Mouse (Mus musculus): ENCODE results near the gene Entpd7. TPM values are rescaled to one million over a fixed set of nuclear protein-coding genes. Genes with fewer than 3 reads are reported as not detected.

Entpd7 gene
- polyA plus RNA-seq, 1 experiment from 2014 or later = 12.3 TPM

GRCm38 (mm10) chr19:43731157-43731556 lies 41.7 kb downstream of the Entpd7 start:
- H3K27me3 ChIP-seq = no peaks in the 10 kb centered on the region
- 65% methylated on average over 7 of the region's 7 CpGs for WGBS
- H3K9me3 ChIP-seq (replicated peaks) = no peaks in the 10 kb centered on the region
- H3K4me3 ChIP-seq (replicated peaks) = no peak overlapping the region
- ATAC-seq (replicated peaks; ENCODE audit: low FRiP score) = no peak
- H3K4me2 ChIP-seq = no peak overlapping the region
- H3K4me1 ChIP-seq = 0 out of 2 replicates have a peak, but pooled peaks cover 6% of the 10 kb centered on the region
- no peak overlapping the region for H3K9ac ChIP-seq
- H3K36me3 ChIP-seq = peaks cover 67% of the 10 kb centered on the region
- H3K27ac ChIP-seq = no peak overlapping the region

- peaks cover 91% of the 10 kb centered on the region for H3K36me3 ChIP-seq
- no peak overlapping the region for H3K9ac ChIP-seq
- no peaks in the 10 kb centered on the region for H3K27me3 ChIP-seq
- ATAC-seq (replicated peaks; ENCODE audit: low FRiP score) = no peak
- no peaks in the 10 kb centered on the region for H3K4me1 ChIP-seq
- no peak overlapping the region for H3K4me3 ChIP-seq (replicated peaks)
- WGBS = 96% methylated on average over 10 of the region's 10 CpGs
- H3K9me3 ChIP-seq (replicated peaks) = no peaks in the 10 kb centered on the region
- no peak overlapping the region for H3K4me2 ChIP-seq
- no peak overlapping the region for H3K27ac ChIP-seq
These were observed 48.9 kb downstream of the Entpd7 start for GRCm38 (mm10) chr19:43738409-43738808.

DNA sequence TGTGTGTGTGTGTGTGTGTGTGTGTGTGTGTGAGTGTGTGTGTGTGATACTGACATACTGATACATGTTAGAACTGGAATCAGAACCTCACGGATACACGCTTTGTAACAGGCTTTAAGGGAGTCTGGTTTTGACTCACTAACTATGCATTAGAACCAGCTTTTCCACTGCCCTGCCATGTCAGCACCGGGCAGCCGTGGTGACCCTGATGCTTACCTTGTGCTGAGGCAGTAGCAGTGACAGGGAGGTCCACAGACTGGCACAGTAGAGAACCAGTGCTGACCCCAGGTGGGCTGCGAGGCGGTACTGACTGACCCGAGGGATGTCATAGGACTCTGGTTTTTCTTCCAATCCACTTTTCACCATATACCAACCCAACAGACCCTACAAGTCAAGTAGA lies 53.9 kb downstream of the Entpd7 start:
- no peaks in the 10 kb centered on the region for H3K4me1 ChIP-seq
- H3K9me3 ChIP-seq (replicated peaks) = no peaks in the 10 kb centered on the region
- H3K27me3 ChIP-seq = no peaks in the 10 kb centered on the region
- peaks cover 90% of the 10 kb centered on the region for H3K36me3 ChIP-seq
- H3K27ac ChIP-seq = no peak overlapping the region
- ATAC-seq (replicated peaks; ENCODE audit: low FRiP score) = no peak
- no peak overlapping the region for H3K9ac ChIP-seq
- H3K4me3 ChIP-seq (replicated peaks) = no peak overlapping the region
- no peak overlapping the region for H3K4me2 ChIP-seq
- 96% methylated on average over 7 of the region's 7 CpGs for WGBS

GRCm38 (mm10) chr19:43745740-43746139 lies 56.3 kb downstream of the Entpd7 start:
- 87% methylated on average over 3 of the region's 3 CpGs for WGBS
- Histone ChIP-seq H3K9ac (no peak overlapping the region), H3K9me3 (replicated peaks) (no peaks in the 10 kb centered on the region), H3K27ac (no peak overlapping the region), H3K4me2 (no peak overlapping the region), H3K27me3 (no peaks in the 10 kb centered on the region), H3K4me3 (replicated peaks) (no peak overlapping the region), H3K36me3 (peaks cover 89% of the 10 kb centered on the region), H3K4me1 (no peaks in the 10 kb centered on the region)
- ATAC-seq (replicated peaks; ENCODE audit: low FRiP score) = no peak

- Histone ChIP-seq H3K27ac (no peak overlapping the region), H3K27me3 (no peaks in the 10 kb centered on the region), H3K4me1 (peaks cover 11% of the 10 kb centered on the region), H3K4me2 (no peak overlapping the region), H3K9ac (no peak overlapping the region), H3K9me3 (replicated peaks) (no peaks in the 10 kb centered on the region), H3K4me3 (replicated peaks) (no peak overlapping the region), H3K36me3 (peaks cover 77% of the 10 kb centered on the region)
- ATAC-seq (replicated peaks; ENCODE audit: low FRiP score) = no peak
- WGBS = 84% methylated on average over 4 of the region's 4 CpGs
These were observed 58.4 kb downstream of the Entpd7 start for GRCm38 (mm10) chr19:43747877-43748276.

- Histone ChIP-seq H3K9me3 (replicated peaks) (no peaks in the 10 kb centered on the region), H3K27ac (no peak overlapping the region), H3K36me3 (peaks cover 60% of the 10 kb centered on the region), H3K27me3 (no peaks in the 10 kb centered on the region), H3K4me1 (peaks cover 14% of the 10 kb centered on the region), H3K9ac (no peak overlapping the region), H3K4me2 (no peak overlapping the region), H3K4me3 (replicated peaks) (no peak overlapping the region)
- ATAC-seq (replicated peaks; ENCODE audit: low FRiP score) = no peak
- 94% methylated on average over 2 of the region's 2 CpGs for WGBS
These were observed 60.5 kb downstream of the Entpd7 start for GRCm38 (mm10) chr19:43750008-43750407.

DNA sequence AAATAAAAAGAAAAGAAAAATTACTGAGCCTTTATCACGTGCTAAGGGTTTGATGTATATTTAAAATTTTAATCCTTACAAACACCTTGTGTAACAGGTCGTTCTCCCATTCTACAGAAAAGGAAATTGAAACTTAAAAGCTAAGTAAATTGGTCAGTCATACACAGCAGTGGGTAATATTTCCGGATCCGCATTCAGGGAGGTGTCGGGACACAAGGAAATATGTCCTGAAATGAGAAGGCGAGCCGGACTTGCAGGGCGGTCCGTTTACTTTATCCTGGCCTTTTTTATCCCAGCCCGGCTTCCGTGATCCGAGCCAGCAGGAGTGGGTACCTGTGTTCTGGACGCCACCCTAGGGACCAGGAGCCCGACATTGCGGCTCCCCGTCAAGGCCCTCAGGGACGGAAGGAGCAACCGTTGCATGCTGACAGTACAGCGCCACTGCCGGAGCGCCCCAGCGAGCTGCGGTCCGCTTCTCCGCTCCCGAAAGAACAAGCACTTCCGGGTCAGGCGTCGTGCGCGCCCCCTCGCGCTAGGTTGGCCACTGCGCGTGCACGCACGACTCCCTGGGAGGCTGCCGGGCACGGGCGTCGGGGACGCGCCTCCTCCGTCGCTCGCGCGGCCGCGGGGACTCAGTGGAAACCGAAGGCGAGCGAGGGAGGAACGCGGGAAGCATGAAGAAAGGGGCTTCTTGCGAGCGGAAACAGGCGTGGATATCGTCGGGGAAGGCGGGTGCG lies 63.2 kb downstream of the Entpd7 start, which contains the start of the genes Cutc and Cox15:
Cutc (plus strand) TSS at position 508 of the 737 bp plus-strand sequence.
Cox15 (minus strand) TSS at position 512 of the 737 bp plus-strand sequence.
- H3K4me2 ChIP-seq = peak within 1 kb of the TSS; percentile 64
- no peaks in the 10 kb centered on the region for H3K27me3 ChIP-seq
- peak within 1 kb of the TSS; percentile 99 for H3K27ac ChIP-seq
- peak within 1 kb of the TSS; percentile 70 for H3K4me3 ChIP-seq (replicated peaks)
- WGBS = under 1% methylated on average over 62 of the region's 62 CpGs
- H3K9me3 ChIP-seq (replicated peaks) = no peaks in the 10 kb centered on the region
- peaks cover 34% of the 10 kb centered on the region for H3K36me3 ChIP-seq
- peak; percentile 95 for ATAC-seq (replicated peaks; ENCODE audit: low FRiP score)
- peaks cover 14% of the 10 kb centered on the region for H3K4me1 ChIP-seq
- peak within 1 kb of the TSS; percentile 73 for H3K9ac ChIP-seq

DNA sequence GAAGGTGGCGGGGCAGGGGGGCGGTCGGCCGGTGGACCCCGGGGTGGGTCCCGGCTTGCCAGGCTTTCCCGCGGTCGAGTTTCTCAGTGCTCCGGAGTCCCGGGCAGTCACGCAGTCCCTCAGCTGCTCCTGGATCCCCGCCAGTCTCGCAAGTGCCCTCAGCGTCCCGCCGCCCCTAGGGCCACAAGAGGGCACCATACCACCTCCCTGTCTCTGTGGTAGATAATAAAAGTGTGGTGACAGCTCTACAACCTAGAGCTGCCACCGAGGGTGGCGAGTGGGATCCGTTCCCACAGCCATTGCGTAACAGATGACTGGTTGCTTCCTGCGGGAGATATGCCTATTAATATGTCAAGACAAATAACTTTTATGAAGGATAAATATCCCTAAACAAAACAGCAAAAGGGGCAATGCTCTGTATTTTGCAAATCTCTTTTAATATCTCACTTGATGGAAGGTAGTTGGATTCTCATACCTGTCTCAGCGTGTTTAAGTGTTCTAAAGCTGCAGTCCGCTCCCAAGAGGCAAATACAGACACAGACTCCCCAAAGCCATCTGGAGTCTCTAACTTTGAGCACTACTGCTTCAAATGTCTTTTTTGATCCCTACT lies 63.9 kb downstream of the Entpd7 start:
- Histone ChIP-seq H3K4me1 (peaks cover 14% of the 10 kb centered on the region), H3K9ac (peak overlapping the region; percentile 73), H3K27me3 (no peaks in the 10 kb centered on the region), H3K4me2 (peak overlapping the region; percentile 64), H3K4me3 (replicated peaks) (peak overlapping the region; percentile 70), H3K27ac (peak overlapping the region; percentile 99), H3K36me3 (peaks cover 27% of the 10 kb centered on the region), H3K9me3 (replicated peaks) (no peaks in the 10 kb centered on the region)
- whole genome bisulfite sequencing = under 1% methylated on average over 24 of the region's 24 CpGs
- peak; percentile 86 for ATAC-seq (replicated peaks; ENCODE audit: low FRiP score)

GRCm38 (mm10) chr19:43754237-43754636 lies 64.8 kb downstream of the Entpd7 start:
- H3K4me1 ChIP-seq = peaks cover 14% of the 10 kb centered on the region
- peaks cover 18% of the 10 kb centered on the region for H3K36me3 ChIP-seq
- H3K9me3 ChIP-seq (replicated peaks) = no peaks in the 10 kb centered on the region
- 80% methylated on average over 2 of the region's 2 CpGs for WGBS
- H3K4me2 ChIP-seq = no peak overlapping the region
- no peak overlapping the region for H3K4me3 ChIP-seq (replicated peaks)
- H3K27me3 ChIP-seq = no peaks in the 10 kb centered on the region
- ATAC-seq (replicated peaks; ENCODE audit: low FRiP score) = no peak
- no peak overlapping the region for H3K27ac ChIP-seq
- H3K9ac ChIP-seq = no peak overlapping the region

DNA sequence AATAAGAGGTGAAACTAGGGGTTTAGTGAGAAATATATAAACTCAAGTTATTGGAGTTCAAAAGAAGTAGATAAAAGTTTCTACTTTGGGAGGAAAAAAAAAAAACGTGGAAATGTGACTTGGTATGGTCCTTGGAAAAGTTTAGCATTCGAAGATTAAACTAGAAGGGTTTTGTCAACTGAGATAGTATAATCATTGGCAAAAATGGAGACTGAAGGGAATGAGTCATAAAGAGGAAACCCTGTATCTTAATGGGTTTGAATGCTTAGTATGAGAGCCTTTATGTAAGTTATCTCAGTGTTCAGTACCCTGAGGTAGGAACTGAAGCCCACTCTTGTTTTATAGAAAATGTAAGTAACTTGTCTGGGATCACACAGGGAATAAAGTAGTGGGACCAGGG lies 65.4 kb downstream of the Entpd7 start:
- no peak overlapping the region for H3K4me3 ChIP-seq (replicated peaks)
- H3K4me2 ChIP-seq = no peak overlapping the region
- no peak overlapping the region for H3K27ac ChIP-seq
- H3K9me3 ChIP-seq (replicated peaks) = no peaks in the 10 kb centered on the region
- no peak for ATAC-seq (replicated peaks; ENCODE audit: low FRiP score)
- 67% methylated on average over 2 of the region's 2 CpGs for WGBS
- no peak overlapping the region for H3K9ac ChIP-seq
- H3K27me3 ChIP-seq = no peaks in the 10 kb centered on the region
- peaks cover 14% of the 10 kb centered on the region for H3K4me1 ChIP-seq
- H3K36me3 ChIP-seq = peaks cover 16% of the 10 kb centered on the region

- H3K27me3 ChIP-seq = no peaks in the 10 kb centered on the region
- 22% methylated on average over 6 of the region's 6 CpGs for WGBS
These were observed 71.0 kb downstream of the Entpd7 start for GRCm38 (mm10) chr19:43760504-43760903.

DNA sequence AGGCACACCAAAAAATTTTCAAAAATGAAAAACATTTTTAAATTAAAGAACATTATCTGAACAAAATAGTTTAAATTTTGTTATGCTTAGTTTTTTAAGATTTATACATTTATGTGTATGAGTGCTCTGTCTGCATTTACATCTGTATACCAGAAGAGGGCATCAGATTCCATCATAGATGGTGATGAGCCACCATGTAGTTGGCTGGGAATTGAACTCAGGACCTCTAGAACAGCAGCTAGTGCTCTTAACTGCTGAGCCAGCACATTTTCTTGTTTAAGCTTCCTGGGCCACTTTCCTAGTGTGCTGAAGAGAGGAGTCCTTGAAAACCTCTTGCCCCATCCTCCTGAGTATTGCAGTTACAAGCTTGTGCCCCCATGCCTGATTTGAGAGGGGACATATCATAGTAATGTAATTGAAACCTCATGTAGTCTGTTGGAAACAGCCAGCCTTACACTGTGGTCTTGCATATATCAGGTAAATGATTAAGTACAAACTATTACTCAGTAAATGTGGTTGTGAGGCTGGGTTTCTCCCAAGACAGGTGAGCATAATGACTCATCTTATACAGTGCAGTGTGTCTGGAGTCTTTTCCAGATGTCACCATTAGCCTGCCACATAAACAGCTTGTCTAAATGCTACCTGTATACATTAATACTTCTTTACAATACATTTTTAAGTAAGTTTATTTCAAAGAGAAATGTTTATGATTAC lies 72.2 kb downstream of the Entpd7 start:
- Histone ChIP-seq H3K4me1 (no peaks in the 10 kb centered on the region), H3K9me3 (replicated peaks) (no peaks in the 10 kb centered on the region), H3K27me3 (no peaks in the 10 kb centered on the region), H3K36me3 (peaks cover 7% of the 10 kb centered on the region; the same call in 1 of the 2 replicates), H3K9ac (no peak overlapping the region), H3K4me2 (no peak overlapping the region), H3K27ac (no peak overlapping the region), H3K4me3 (replicated peaks) (no peak overlapping the region)
- no peak for ATAC-seq (replicated peaks; ENCODE audit: low FRiP score)

More at GRCm38 (mm10) chr19:43760504-43760903, 71.0 kb downstream of the Entpd7 start:
- H3K9ac ChIP-seq = no peak overlapping the region
- H3K4me2 ChIP-seq = no peak overlapping the region
- H3K27ac ChIP-seq = no peak overlapping the region
- no peaks in the 10 kb centered on the region for H3K4me1 ChIP-seq
- ATAC-seq (replicated peaks; ENCODE audit: low FRiP score) = no peak
- no peak overlapping the region for H3K4me3 ChIP-seq (replicated peaks)
- H3K36me3 ChIP-seq = peaks cover 7% of the 10 kb centered on the region; the same call in 1 of the 2 replicates
- no peaks in the 10 kb centered on the region for H3K9me3 ChIP-seq (replicated peaks)
